Mouse (Mus musculus) CD8-positive naive resting alpha-beta T cell, adult 2 months (primary cell): ENCODE measurements around the gene Gm5142.

Experiments
- DNase-seq, 2 experiments: peaks; one replicate each; pipeline ENCODE4 v3.0.0; 2022; ENCODE audit warnings: low read depth in 2 of 2, low spot score in 2 of 2

The Gm5142 gene

GRCm38 (mm10) chr14:59178649-59179048, at the start of gene Gm5142:
Gene Gm5142, minus strand, starts transcription at chr14:59178749.
- no peak for DNase-seq

- DNase-seq: no peak
These were observed 47.7 kb upstream of the Gm5142 start for GRCm38 (mm10) chr14:59226240-59226639.

GRCm38 (mm10) chr14:59219241-59219640, 40.7 kb upstream of the Gm5142 start:
- DNase-seq: no peak

- no peak for DNase-seq
These were observed 31.3 kb upstream of the Gm5142 start for GRCm38 (mm10) chr14:59209816-59210215.

- DNase-seq: no peak
These were observed 30.5 kb upstream of the Gm5142 start for GRCm38 (mm10) chr14:59209003-59209402.

- no peak for DNase-seq
These were observed 27.5 kb upstream of the Gm5142 start for GRCm38 (mm10) chr14:59205976-59206583.

GRCm38 (mm10) chr14:59205461-59205860, 26.9 kb upstream of the Gm5142 start:
- no peak for DNase-seq

GRCm38 (mm10) chr14:59201604-59202215, 23.2 kb upstream of the Gm5142 start:
- peak; percentile 3 to 37 for DNase-seq

GRCm38 (mm10) chr14:59200711-59201603, 22.4 kb upstream of the Gm5142 start, which contains the start of gene Rcbtb1:
Gene Rcbtb1, plus strand, starts transcription at chr14:59201209.
- peak; percentile 86 to 88 for DNase-seq

GRCm38 (mm10) chr14:59186121-59186520, 7.6 kb upstream of the Gm5142 start:
- no peak for DNase-seq

- no peak for DNase-seq
These were observed 7.0 kb upstream of the Gm5142 start for GRCm38 (mm10) chr14:59185514-59185913.

- DNase-seq: no peak
These were observed 4.2 kb upstream of the Gm5142 start for GRCm38 (mm10) chr14:59182732-59183131.

- no peak for DNase-seq
These were observed 21.4 kb downstream of the Gm5142 start for GRCm38 (mm10) chr14:59157016-59157698.

- no peak for DNase-seq
These were observed 23.0 kb downstream of the Gm5142 start for GRCm38 (mm10) chr14:59155589-59155988.

GRCm38 (mm10) chr14:59142793-59143192, 35.8 kb downstream of the Gm5142 start, which contains the start of gene 1700129C05Rik:
Gene 1700129C05Rik, minus strand, starts transcription at chr14:59142893.
- DNase-seq: no peak

GRCm38 (mm10) chr14:59114281-59114680, 64.3 kb downstream of the Gm5142 start:
- DNase-seq: no peak
